Mouse (Mus musculus): Measurements from ENCODE around the gene Msantd1. TPM values are rescaled to one million over a fixed set of nuclear protein-coding genes. Genes with fewer than 3 reads are reported as not detected.

Msantd1 gene
- polyA plus RNA-seq, 1 experiment from 2014 or later, result 1.2 TPM

DNA sequence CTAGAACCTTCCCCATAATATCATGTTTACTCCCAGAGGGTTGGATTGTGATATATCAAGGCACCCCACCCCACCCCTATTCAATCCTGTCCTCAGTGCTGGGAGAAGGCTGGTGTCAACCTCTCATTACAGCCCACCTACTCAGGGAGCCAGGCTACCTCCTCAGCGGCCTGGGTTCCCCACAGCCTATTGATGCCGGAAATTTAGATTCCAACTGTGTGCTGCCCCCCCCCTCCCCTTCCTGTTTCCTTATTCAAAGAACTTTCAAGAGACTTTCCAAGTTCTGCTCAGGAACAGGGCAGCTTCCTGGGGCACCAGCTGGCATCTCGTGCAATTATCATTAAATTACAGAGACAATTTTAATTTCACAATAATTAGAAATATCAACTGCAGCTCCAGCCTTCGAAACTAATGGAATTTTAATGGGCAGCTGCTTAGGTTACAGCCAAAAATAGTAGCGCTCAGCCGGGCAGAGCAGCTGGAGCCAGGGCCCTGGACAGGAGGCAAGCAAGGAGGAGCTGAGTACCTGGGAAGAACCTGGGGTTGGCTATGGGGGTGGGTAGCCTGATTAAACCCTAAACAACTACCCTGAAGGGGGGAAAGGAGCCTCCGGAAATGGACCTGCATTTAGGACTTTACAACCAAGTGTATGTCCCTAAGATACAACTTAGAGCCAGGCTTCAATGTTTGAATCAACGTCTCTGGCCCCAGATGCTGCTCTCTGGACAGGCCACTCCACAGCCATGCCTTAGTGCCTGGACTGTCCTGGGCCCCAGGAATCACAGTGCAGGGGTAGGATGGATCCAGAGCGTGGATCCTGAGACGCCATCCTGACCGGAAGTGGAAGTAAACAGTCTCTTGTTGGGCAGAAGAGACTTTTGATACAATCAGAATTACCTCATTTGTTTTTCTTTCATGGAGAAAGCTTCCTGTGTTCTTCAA lies 24.0 kb downstream of the Msantd1 start:
- 53% methylated on average over 11 of the region's 11 CpGs for WGBS
- Histone ChIP-seq H3K36me3 (replicated peaks) (no peaks in the 10 kb centered on the region), H3K4me1 (peaks cover 21% of the 10 kb centered on the region), H3K9me3 (no peaks in the 10 kb centered on the region), H3K4me3 (no peak overlapping the region), H3K27ac (replicated peaks) (peak overlapping the region; percentile 81), H3K27me3 (replicated peaks; ENCODE audit: low read depth, poor library complexity, severe bottlenecking) (no peaks in the 10 kb centered on the region)
- peak; percentile 36 for DNase-seq (ENCODE audit: low spot score)

DNA sequence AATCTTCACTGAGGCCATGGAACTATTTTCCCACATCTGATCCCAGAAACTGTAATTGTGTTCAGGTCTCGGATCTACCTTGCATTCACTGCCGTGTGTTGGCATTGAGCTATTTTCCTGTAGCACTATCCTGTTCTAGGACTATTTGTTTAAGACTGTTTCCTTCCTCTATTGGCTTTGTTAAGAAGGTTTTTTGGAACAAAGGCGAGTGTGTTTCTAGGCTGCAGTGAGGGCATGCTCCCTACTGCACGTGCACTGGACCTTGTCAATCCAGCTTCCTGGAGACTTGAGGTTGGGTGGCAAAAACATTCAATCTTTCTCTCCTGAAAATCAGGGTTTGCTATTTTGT lies 24.6 kb downstream of the Msantd1 start:
- H3K27me3 ChIP-seq (replicated peaks; ENCODE audit: low read depth, poor library complexity, severe bottlenecking), result no peaks in the 10 kb centered on the region
- H3K36me3 ChIP-seq (replicated peaks), result no peaks in the 10 kb centered on the region
- no peak overlapping the region for H3K4me3 ChIP-seq
- peak overlapping the region; percentile 81 for H3K27ac ChIP-seq (replicated peaks)
- WGBS, result 34% methylated on average over 4 of the region's 4 CpGs
- no peak for DNase-seq (ENCODE audit: low spot score)
- H3K9me3 ChIP-seq, result no peaks in the 10 kb centered on the region
- peaks cover 21% of the 10 kb centered on the region for H3K4me1 ChIP-seq

- Histone ChIP-seq H3K27ac (replicated peaks) (no peak overlapping the region), H3K9me3 (no peaks in the 10 kb centered on the region), H3K4me3 (no peak overlapping the region), H3K27me3 (replicated peaks; ENCODE audit: low read depth, poor library complexity, severe bottlenecking) (no peaks in the 10 kb centered on the region), H3K36me3 (replicated peaks) (no peaks in the 10 kb centered on the region), H3K4me1 (peaks cover 21% of the 10 kb centered on the region)
- WGBS, result 94% methylated on average over 1 of the region's 1 CpGs
- DNase-seq (ENCODE audit: low spot score), result no peak
Measured at GRCm38 (mm10) chr5:34933461-34933860, 25.6 kb downstream of the Msantd1 start.

DNA sequence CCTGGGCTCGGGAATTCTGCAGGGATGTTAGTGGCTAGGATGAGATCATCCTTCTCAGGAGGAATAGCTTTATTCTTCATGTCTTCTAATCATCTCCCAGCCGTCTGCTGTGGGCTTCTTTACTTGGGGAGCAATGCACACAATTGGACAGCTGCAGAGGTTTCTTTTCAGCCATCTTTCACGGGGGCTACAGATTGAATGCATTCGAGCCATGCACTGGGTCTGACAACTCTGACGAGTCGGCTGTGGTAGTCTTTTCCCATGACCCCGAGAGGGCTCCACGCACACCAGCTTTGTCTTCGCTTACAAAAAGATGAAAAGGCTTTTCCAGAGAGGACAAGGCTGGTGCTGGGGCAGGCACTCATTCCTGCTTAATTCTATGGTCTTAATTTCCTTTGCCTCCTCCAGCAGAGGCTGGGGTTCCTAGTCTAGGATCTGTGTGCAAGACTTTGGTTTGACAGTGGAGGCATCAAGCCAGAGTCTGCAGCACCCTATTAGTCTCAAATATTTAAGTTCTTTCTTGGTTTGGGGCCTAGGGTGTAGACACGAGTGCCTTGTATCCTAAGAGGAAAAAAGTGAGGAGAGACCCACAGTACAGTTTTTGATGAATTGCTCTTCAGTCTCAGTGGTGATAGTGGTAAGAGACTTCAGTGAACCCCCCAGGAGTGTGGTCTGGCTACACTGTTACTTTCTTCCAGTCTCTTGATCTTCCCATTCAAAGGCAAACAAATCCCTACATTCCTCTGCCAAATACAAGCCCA lies 34.1 kb downstream of the Msantd1 start:
- 62% methylated on average over 10 of the region's 10 CpGs for WGBS
- no peaks in the 10 kb centered on the region for H3K9me3 ChIP-seq
- no peaks in the 10 kb centered on the region for H3K36me3 ChIP-seq (replicated peaks)
- DNase-seq (ENCODE audit: low spot score), result peak; percentile 15
- no peaks in the 10 kb centered on the region for H3K27me3 ChIP-seq (replicated peaks; ENCODE audit: low read depth, poor library complexity, severe bottlenecking)
- peak overlapping the region; percentile 32; the same call in 1 of the 2 replicates for H3K27ac ChIP-seq (replicated peaks)
- H3K4me3 ChIP-seq, result no peak overlapping the region
- H3K4me1 ChIP-seq, result no peaks in the 10 kb centered on the region

- Histone ChIP-seq H3K27ac (replicated peaks) (no peak overlapping the region), H3K9me3 (no peaks in the 10 kb centered on the region), H3K4me1 (peaks cover 4% of the 10 kb centered on the region; the same call in 1 of the 2 replicates), H3K36me3 (replicated peaks) (no peaks in the 10 kb centered on the region), H3K4me3 (no peak overlapping the region), H3K27me3 (replicated peaks; ENCODE audit: low read depth, poor library complexity, severe bottlenecking) (peaks cover 9% of the 10 kb centered on the region; the same call in 1 of the 2 replicates)
- 85% methylated on average over 3 of the region's 3 CpGs for WGBS
- no peak for DNase-seq (ENCODE audit: low spot score)
Measured at GRCm38 (mm10) chr5:34943428-34943827, 35.6 kb downstream of the Msantd1 start.

- Histone ChIP-seq H3K27me3 (replicated peaks; ENCODE audit: low read depth, poor library complexity, severe bottlenecking) (peaks cover 9% of the 10 kb centered on the region; the same call in 1 of the 2 replicates), H3K4me3 (peak within 1 kb of the TSS; percentile 81), H3K9me3 (peaks cover 6% of the 10 kb centered on the region; the same call in 1 of the 2 replicates), H3K36me3 (replicated peaks) (peaks cover 35% of the 10 kb centered on the region), H3K4me1 (peaks cover 30% of the 10 kb centered on the region), H3K27ac (replicated peaks) (peak within 1 kb of the TSS; percentile 97)
- DNase-seq (ENCODE audit: low spot score), result peak; percentile 96
- under 1% methylated on average over 84 of the region's 84 CpGs for WGBS
Measured at GRCm38 (mm10) chr5:34948861-34949760, 41.3 kb downstream of the Msantd1 start, which contains the start of gene Rgs12. Gene Rgs12, plus strand, starts transcription at chr5:34949445.

DNA sequence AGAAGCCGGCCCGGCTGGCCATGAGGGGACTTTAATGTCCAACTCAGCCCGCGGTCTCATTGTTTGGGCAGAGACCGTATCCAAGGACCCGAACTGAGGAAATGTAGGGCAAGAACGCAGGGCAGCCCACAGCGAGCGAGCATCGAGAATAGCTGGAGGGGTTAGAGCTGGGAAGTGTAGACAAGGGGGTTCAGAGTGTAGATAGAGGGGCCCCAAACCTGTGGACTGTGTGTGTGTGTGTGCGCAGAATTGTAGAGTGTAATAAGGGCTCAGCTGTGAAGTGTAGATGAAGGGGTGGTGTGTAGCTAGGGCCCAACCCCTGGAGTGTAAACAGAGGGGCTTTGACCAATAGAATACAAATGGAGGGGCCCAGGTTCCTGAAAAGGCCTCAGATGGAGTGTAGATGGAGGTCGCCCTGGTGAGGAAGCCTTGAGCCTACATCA lies 42.0 kb downstream of the Msantd1 start:
- Histone ChIP-seq H3K4me3 (peak overlapping the region; percentile 81), H3K36me3 (replicated peaks) (peaks cover 35% of the 10 kb centered on the region), H3K27me3 (replicated peaks; ENCODE audit: low read depth, poor library complexity, severe bottlenecking) (peaks cover 9% of the 10 kb centered on the region; the same call in 1 of the 2 replicates), H3K4me1 (peaks cover 36% of the 10 kb centered on the region), H3K9me3 (peaks cover 6% of the 10 kb centered on the region; the same call in 1 of the 2 replicates), H3K27ac (replicated peaks) (peak overlapping the region; percentile 97)
- DNase-seq (ENCODE audit: low spot score), result peak; percentile 58
- 1% methylated on average over 12 of the region's 12 CpGs for WGBS

DNA sequence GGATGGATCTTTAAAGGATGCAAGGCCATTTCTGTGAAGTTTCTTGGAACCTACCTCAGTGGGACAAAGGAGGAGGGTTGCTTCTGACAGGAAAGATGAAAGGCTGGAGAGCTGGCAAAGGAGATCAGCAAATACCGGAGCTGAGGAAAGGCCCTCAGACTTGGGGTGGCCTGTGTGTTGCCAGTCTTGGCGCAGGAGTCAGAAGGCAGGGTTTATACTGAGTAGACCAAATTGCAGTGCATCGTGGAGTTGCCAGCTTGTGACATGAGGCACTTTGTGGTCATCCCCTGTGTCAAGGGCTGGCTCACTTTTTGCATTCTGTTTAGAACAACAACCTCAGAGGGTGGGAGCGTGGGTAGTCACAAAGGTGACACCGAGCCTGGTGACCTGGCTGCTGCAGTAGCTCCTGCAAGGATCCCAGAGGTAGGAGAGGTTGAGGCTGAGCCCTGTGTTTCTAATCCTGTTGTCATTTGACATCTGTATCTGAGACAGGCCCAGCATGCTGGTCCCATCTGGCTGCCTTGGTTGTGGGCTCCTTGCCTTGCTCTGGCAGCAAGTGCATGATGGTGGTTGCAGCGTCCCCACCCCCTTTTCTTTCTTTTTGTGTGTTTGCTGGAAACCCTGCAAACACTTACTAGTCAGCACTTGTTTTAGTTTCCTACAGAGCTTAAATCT lies 42.8 kb downstream of the Msantd1 start:
- no peak for DNase-seq (ENCODE audit: low spot score)
- Histone ChIP-seq H3K9me3 (peaks cover 6% of the 10 kb centered on the region; the same call in 1 of the 2 replicates), H3K4me3 (peak overlapping the region; percentile 81), H3K27ac (replicated peaks) (peak overlapping the region; percentile 97), H3K27me3 (replicated peaks; ENCODE audit: low read depth, poor library complexity, severe bottlenecking) (peaks cover 9% of the 10 kb centered on the region; the same call in 1 of the 2 replicates), H3K36me3 (replicated peaks) (peaks cover 43% of the 10 kb centered on the region), H3K4me1 (peaks cover 44% of the 10 kb centered on the region)
- 84% methylated on average over 6 of the region's 6 CpGs for WGBS

DNA sequence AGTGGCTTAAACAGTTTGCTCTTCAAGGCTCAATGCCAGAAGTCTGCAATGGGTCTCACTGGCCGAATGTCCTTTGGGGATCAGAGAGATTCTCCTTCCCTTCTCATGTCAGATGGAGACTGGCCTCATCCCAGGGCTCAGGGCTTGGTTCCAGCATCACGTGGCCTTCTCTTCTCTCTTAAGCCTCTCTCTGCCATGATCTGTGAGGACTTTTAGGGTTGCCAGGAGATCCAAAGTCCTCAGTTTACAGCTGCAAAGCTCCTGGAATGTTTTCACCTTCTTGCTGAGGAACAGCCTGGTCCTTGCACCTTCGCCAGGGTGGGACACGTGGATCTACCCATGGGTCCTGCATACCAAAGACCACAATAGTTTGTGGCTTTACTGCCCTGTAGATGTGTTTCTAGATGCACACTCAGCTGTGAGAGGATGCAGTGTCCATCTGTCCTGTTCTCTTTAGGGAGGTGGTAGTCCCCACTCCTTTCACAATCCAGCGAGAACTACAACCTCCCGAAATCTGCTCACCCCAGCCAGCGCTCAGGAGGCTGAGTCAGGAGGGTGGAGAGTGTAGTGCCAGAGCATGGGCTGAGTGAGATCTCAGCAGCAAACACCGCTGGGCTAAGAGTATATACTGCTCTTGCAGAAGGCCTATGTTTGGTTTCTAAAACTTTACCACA lies 43.5 kb downstream of the Msantd1 start:
- Histone ChIP-seq H3K4me1 (peaks cover 51% of the 10 kb centered on the region), H3K36me3 (replicated peaks) (peaks cover 49% of the 10 kb centered on the region), H3K27ac (replicated peaks) (no peak overlapping the region; the same call in 1 of the 2 replicates), H3K4me3 (peak overlapping the region; percentile 81; the same call in 1 of the 2 replicates), H3K9me3 (peaks cover 6% of the 10 kb centered on the region; the same call in 1 of the 2 replicates), H3K27me3 (replicated peaks; ENCODE audit: low read depth, poor library complexity, severe bottlenecking) (peaks cover 9% of the 10 kb centered on the region; the same call in 1 of the 2 replicates)
- no peak for DNase-seq (ENCODE audit: low spot score)
- WGBS, result 97% methylated on average over 8 of the region's 8 CpGs

DNA sequence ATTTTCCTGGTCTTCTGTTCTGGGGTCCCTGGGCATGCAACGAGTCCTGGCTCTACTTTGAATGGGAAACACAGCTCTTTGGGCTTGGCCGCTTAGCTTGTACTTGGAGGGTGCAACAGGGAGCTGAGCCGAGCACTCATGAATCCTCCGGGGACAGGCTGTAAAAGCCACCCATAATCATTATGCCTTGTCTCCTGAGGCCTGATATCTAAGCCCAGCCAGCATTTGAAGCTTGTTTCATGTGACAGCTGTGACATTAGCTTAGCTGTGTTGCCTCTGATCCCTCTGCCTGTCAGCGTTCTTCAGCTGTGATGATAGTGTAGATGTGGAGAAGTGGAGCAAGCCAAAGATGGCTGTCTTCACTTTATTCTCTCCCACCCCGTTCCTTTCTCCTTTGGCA lies 46.7 kb downstream of the Msantd1 start:
- H3K36me3 ChIP-seq (replicated peaks), result peaks cover 68% of the 10 kb centered on the region
- H3K27me3 ChIP-seq (replicated peaks; ENCODE audit: low read depth, poor library complexity, severe bottlenecking), result no peaks in the 10 kb centered on the region
- H3K9me3 ChIP-seq, result peaks cover 6% of the 10 kb centered on the region; the same call in 1 of the 2 replicates
- H3K4me1 ChIP-seq, result peaks cover 64% of the 10 kb centered on the region
- 87% methylated on average over 6 of the region's 6 CpGs for WGBS
- no peak for DNase-seq (ENCODE audit: low spot score)
- H3K4me3 ChIP-seq, result no peak overlapping the region
- no peak overlapping the region; the same call in 1 of the 2 replicates for H3K27ac ChIP-seq (replicated peaks)

DNA sequence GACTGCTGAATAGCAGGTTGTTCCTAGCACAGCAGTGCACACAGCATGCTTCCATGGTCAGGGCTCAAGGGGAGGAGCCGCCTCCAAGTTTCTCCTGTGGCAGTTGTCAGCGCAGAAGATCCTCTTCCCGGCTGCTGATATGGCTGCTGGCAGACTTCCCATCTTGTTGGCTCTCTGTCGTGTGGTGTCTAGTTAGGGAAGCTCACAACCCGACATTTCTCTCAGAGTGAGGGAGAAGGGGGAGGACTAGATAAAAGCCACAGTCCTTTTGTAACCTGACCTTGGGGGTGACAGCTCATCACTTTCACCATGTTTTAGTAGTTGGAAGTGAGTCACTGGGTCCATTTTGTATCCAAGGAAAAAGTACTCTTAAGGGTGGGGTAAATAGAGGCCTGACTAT lies 47.8 kb downstream of the Msantd1 start:
- Histone ChIP-seq H3K27me3 (replicated peaks; ENCODE audit: low read depth, poor library complexity, severe bottlenecking) (no peaks in the 10 kb centered on the region), H3K9me3 (peaks cover 6% of the 10 kb centered on the region; the same call in 1 of the 2 replicates), H3K27ac (replicated peaks) (no peak overlapping the region), H3K36me3 (replicated peaks) (peaks cover 73% of the 10 kb centered on the region), H3K4me3 (no peak overlapping the region), H3K4me1 (peaks cover 65% of the 10 kb centered on the region)
- DNase-seq (ENCODE audit: low spot score), result no peak
- 81% methylated on average over 5 of the region's 5 CpGs for WGBS

Data from embryonic facial prominence, embryonic 10.5 days (tissue).